Mouse (Mus musculus): ENCODE measurements around the gene Adamtsl1. TPM values are rescaled to one million over a fixed set of nuclear protein-coding genes. Genes with fewer than 3 reads are reported as not detected.

Gene Adamtsl1
- polyA plus RNA-seq, 1 experiment from 2014 or later, result 33.3 TPM

- Histone ChIP-seq H3K9me3 (ENCODE audit: control insufficient read depth, low read depth, low read length) (no peaks in the 10 kb centered on the region), H3K4me3 (ENCODE audit: low read depth, low read length) (no peak overlapping the region), H3K4me1 (ENCODE audit: control insufficient read depth, insufficient read depth, low read length) (peaks cover 17% of the 10 kb centered on the region), H3K9ac (replicated peaks; ENCODE audit: low read depth, low read length) (no peak overlapping the region), H3K36me3 (ENCODE audit: control insufficient read depth, insufficient read depth, low read length) (no peaks in the 10 kb centered on the region), H3K27ac (ENCODE audit: low read length) (peak overlapping the region; percentile 22; the same call in 1 of the 2 replicates), H3K4me2 (replicated peaks; ENCODE audit: low read depth, low read length) (no peak overlapping the region), H3K27me3 (ENCODE audit: control insufficient read depth, insufficient read depth, low read length) (no peaks in the 10 kb centered on the region)
- WGBS, result 53% methylated on average over 9 of the region's 9 CpGs
- ATAC-seq (ENCODE audit: insufficient number of reproducible peaks, insufficient read depth, low FRiP score, low read depth), result no peak
Observed at GRCm38 (mm10) chr4:86408421-86408820, 894.4 kb downstream of the Adamtsl1 start.

GRCm38 (mm10) chr4:86410946-86411345 is 897.0 kb downstream of the Adamtsl1 start:
- no peaks in the 10 kb centered on the region for H3K9me3 ChIP-seq (ENCODE audit: control insufficient read depth, low read depth, low read length)
- H3K4me1 ChIP-seq (ENCODE audit: control insufficient read depth, insufficient read depth, low read length), result peaks cover 26% of the 10 kb centered on the region
- ATAC-seq (ENCODE audit: insufficient number of reproducible peaks, insufficient read depth, low FRiP score, low read depth), result no peak
- H3K36me3 ChIP-seq (ENCODE audit: control insufficient read depth, insufficient read depth, low read length), result no peaks in the 10 kb centered on the region
- no peak overlapping the region for H3K4me3 ChIP-seq (ENCODE audit: low read depth, low read length)
- WGBS, result 86% methylated on average over 3 of the region's 3 CpGs
- no peak overlapping the region for H3K9ac ChIP-seq (replicated peaks; ENCODE audit: low read depth, low read length)
- no peak overlapping the region for H3K27ac ChIP-seq (ENCODE audit: low read length)
- no peak overlapping the region for H3K4me2 ChIP-seq (replicated peaks; ENCODE audit: low read depth, low read length)
- no peaks in the 10 kb centered on the region for H3K27me3 ChIP-seq (ENCODE audit: control insufficient read depth, insufficient read depth, low read length)

- ATAC-seq (ENCODE audit: insufficient number of reproducible peaks, insufficient read depth, low FRiP score, low read depth), result no peak
- 51% methylated on average over 3 of the region's 3 CpGs for WGBS
- peaks cover 17% of the 10 kb centered on the region for H3K4me1 ChIP-seq (ENCODE audit: control insufficient read depth, insufficient read depth, low read length)
Observed at GRCm38 (mm10) chr4:86413388-86413787, 899.4 kb downstream of the Adamtsl1 start.

DNA sequence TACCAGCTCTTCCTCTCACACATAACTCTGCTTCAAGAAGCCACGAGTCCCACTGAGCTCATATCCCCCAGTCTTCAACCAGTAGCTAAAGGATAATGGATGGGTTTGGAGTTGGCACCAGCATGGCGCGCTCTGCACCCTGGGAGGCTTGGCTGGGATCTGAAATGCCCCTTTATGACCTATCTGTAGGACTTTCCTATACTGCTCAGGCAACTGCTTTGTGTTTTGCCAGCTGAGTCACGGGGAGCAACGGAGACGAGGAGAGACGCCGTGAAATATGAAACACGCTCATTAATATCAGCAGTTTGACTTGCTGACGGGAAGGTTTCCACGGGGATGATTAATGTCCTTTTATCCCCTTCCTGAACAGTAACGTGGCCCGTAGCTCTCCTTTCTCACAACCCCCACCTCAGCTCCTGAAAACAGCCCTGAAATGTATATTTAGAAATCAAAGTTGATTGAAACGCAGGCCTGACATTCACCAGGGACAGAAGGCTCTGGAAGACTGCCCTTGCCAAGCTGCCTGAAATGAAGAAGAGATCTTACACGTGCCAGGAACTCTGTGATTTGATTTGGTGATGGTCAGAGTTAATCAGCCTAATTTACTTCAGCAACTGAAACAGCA is 902.5 kb downstream of the Adamtsl1 start:
- Histone ChIP-seq H3K36me3 (ENCODE audit: control insufficient read depth, insufficient read depth, low read length) (no peaks in the 10 kb centered on the region), H3K9ac (replicated peaks; ENCODE audit: low read depth, low read length) (no peak overlapping the region), H3K4me2 (replicated peaks; ENCODE audit: low read depth, low read length) (no peak overlapping the region), H3K27me3 (ENCODE audit: control insufficient read depth, insufficient read depth, low read length) (no peaks in the 10 kb centered on the region), H3K4me1 (ENCODE audit: control insufficient read depth, insufficient read depth, low read length) (peaks cover 13% of the 10 kb centered on the region), H3K27ac (ENCODE audit: low read length) (peak overlapping the region; percentile 63), H3K9me3 (ENCODE audit: control insufficient read depth, low read depth, low read length) (no peaks in the 10 kb centered on the region), H3K4me3 (ENCODE audit: low read depth, low read length) (no peak overlapping the region)
- 21% methylated on average over 15 of the region's 15 CpGs for WGBS
- peak; percentile 57; the same call in 1 of the 2 replicates for ATAC-seq (ENCODE audit: insufficient number of reproducible peaks, insufficient read depth, low FRiP score, low read depth)

More at GRCm38 (mm10) chr4:86413388-86413787, 899.4 kb downstream of the Adamtsl1 start:
- H3K9me3 ChIP-seq (ENCODE audit: control insufficient read depth, low read depth, low read length), result no peaks in the 10 kb centered on the region
- no peak overlapping the region for H3K4me3 ChIP-seq (ENCODE audit: low read depth, low read length)
- no peak overlapping the region for H3K4me2 ChIP-seq (replicated peaks; ENCODE audit: low read depth, low read length)
- no peak overlapping the region for H3K9ac ChIP-seq (replicated peaks; ENCODE audit: low read depth, low read length)
- no peaks in the 10 kb centered on the region for H3K27me3 ChIP-seq (ENCODE audit: control insufficient read depth, insufficient read depth, low read length)
- H3K27ac ChIP-seq (ENCODE audit: low read length), result no peak overlapping the region
- H3K36me3 ChIP-seq (ENCODE audit: control insufficient read depth, insufficient read depth, low read length), result no peaks in the 10 kb centered on the region

DNA sequence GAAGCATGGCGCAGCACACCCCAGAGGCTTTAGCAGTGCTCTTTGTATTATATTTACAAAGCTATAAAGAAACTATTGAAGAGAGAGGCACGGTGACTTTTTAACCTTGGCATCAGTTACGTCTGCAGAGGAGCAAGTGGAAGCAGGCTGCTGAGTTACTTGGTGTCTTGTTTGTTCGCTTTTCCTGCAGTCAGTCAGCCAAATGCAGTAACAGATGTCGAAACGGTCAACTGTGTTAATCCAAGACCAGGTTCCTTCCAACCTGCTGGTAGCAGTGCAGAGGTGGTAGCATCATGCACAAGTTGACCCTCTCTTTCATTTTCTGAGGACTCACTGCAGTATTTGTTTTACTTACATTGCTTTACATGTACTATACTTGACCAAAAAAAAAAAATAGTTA is 908.6 kb downstream of the Adamtsl1 start:
- no peaks in the 10 kb centered on the region for H3K9me3 ChIP-seq (ENCODE audit: control insufficient read depth, low read depth, low read length)
- peaks cover 2% of the 10 kb centered on the region; the same call in 1 of the 2 replicates for H3K4me1 ChIP-seq (ENCODE audit: control insufficient read depth, insufficient read depth, low read length)
- no peak overlapping the region for H3K4me2 ChIP-seq (replicated peaks; ENCODE audit: low read depth, low read length)
- 69% methylated on average over 6 of the region's 6 CpGs for WGBS
- ATAC-seq (ENCODE audit: insufficient number of reproducible peaks, insufficient read depth, low FRiP score, low read depth), result no peak
- H3K36me3 ChIP-seq (ENCODE audit: control insufficient read depth, insufficient read depth, low read length), result no peaks in the 10 kb centered on the region
- H3K4me3 ChIP-seq (ENCODE audit: low read depth, low read length), result no peak overlapping the region
- H3K27me3 ChIP-seq (ENCODE audit: control insufficient read depth, insufficient read depth, low read length), result no peaks in the 10 kb centered on the region
- H3K27ac ChIP-seq (ENCODE audit: low read length), result no peak overlapping the region
- no peak overlapping the region for H3K9ac ChIP-seq (replicated peaks; ENCODE audit: low read depth, low read length)

- Histone ChIP-seq H3K4me3 (ENCODE audit: low read depth, low read length) (no peak overlapping the region), H3K9ac (replicated peaks; ENCODE audit: low read depth, low read length) (no peak overlapping the region), H3K4me2 (replicated peaks; ENCODE audit: low read depth, low read length) (no peak overlapping the region), H3K27ac (ENCODE audit: low read length) (no peak overlapping the region), H3K4me1 (ENCODE audit: control insufficient read depth, insufficient read depth, low read length) (peaks cover 2% of the 10 kb centered on the region; the same call in 1 of the 2 replicates), H3K27me3 (ENCODE audit: control insufficient read depth, insufficient read depth, low read length) (no peaks in the 10 kb centered on the region), H3K9me3 (ENCODE audit: control insufficient read depth, low read depth, low read length) (no peaks in the 10 kb centered on the region), H3K36me3 (ENCODE audit: control insufficient read depth, insufficient read depth, low read length) (no peaks in the 10 kb centered on the region)
- WGBS, result 55% methylated on average over 7 of the region's 7 CpGs
- no peak; the same call in 1 of the 2 replicates for ATAC-seq (ENCODE audit: insufficient number of reproducible peaks, insufficient read depth, low FRiP score, low read depth)
Observed at GRCm38 (mm10) chr4:86425581-86425980, 911.6 kb downstream of the Adamtsl1 start.

DNA sequence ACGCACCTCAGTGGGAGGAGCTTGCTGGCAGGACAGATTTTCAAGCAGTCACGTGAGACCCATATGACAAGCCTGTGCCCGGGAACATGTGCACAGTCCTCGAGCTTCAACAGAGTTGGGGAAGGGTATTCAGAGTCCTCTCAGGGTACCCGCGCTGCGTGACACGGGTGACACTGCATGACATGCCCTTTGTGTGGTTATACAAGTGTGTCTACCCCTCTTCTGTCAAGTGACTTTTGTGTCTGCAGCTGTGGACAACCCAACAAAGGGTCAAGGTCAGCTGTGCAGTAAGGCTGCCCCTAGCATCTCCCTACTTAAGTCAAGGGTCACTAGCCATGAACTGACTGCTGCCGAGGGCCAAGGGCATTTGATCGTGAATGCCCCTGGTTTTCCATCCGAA is 912.6 kb downstream of the Adamtsl1 start:
- Histone ChIP-seq H3K4me1 (ENCODE audit: control insufficient read depth, insufficient read depth, low read length) (peaks cover 2% of the 10 kb centered on the region; the same call in 1 of the 2 replicates), H3K27ac (ENCODE audit: low read length) (no peak overlapping the region), H3K36me3 (ENCODE audit: control insufficient read depth, insufficient read depth, low read length) (no peaks in the 10 kb centered on the region), H3K27me3 (ENCODE audit: control insufficient read depth, insufficient read depth, low read length) (no peaks in the 10 kb centered on the region), H3K9ac (replicated peaks; ENCODE audit: low read depth, low read length) (no peak overlapping the region), H3K9me3 (ENCODE audit: control insufficient read depth, low read depth, low read length) (no peaks in the 10 kb centered on the region), H3K4me3 (ENCODE audit: low read depth, low read length) (no peak overlapping the region), H3K4me2 (replicated peaks; ENCODE audit: low read depth, low read length) (no peak overlapping the region)
- no peak for ATAC-seq (ENCODE audit: insufficient number of reproducible peaks, insufficient read depth, low FRiP score, low read depth)
- WGBS, result 93% methylated on average over 11 of the region's 11 CpGs

- H3K27ac ChIP-seq (ENCODE audit: low read length), result no peak overlapping the region
- no peaks in the 10 kb centered on the region for H3K9me3 ChIP-seq (ENCODE audit: control insufficient read depth, low read depth, low read length)
- no peaks in the 10 kb centered on the region for H3K36me3 ChIP-seq (ENCODE audit: control insufficient read depth, insufficient read depth, low read length)
- no peaks in the 10 kb centered on the region for H3K27me3 ChIP-seq (ENCODE audit: control insufficient read depth, insufficient read depth, low read length)
- peaks cover 2% of the 10 kb centered on the region; the same call in 1 of the 2 replicates for H3K4me1 ChIP-seq (ENCODE audit: control insufficient read depth, insufficient read depth, low read length)
- no peak overlapping the region for H3K4me3 ChIP-seq (ENCODE audit: low read depth, low read length)
- no peak overlapping the region for H3K4me2 ChIP-seq (replicated peaks; ENCODE audit: low read depth, low read length)
- ATAC-seq (ENCODE audit: insufficient number of reproducible peaks, insufficient read depth, low FRiP score, low read depth), result no peak
- WGBS, result 75% methylated on average over 5 of the region's 5 CpGs
- no peak overlapping the region for H3K9ac ChIP-seq (replicated peaks; ENCODE audit: low read depth, low read length)
Observed at GRCm38 (mm10) chr4:86427312-86427711, 913.3 kb downstream of the Adamtsl1 start.
